Mouse (Mus musculus) bone marrow macrophage, adult 2 months (primary cell): Measurements from ENCODE around the gene Uqcrq.

Experiments
- CTCF ChIP-seq: IDR thresholded peaks from 2 replicates; pipeline ENCODE4 v1.5.1; 2012; ENCODE audit warnings: low read depth, mild to moderate bottlenecking, low read length, moderate library complexity
- POLR2A ChIP-seq: IDR thresholded peaks from 2 replicates; pipeline ENCODE4 v1.6.1; 2012; ENCODE audit warnings: mild to moderate bottlenecking, low read depth, low read length, borderline replicate concordance

DNA sequence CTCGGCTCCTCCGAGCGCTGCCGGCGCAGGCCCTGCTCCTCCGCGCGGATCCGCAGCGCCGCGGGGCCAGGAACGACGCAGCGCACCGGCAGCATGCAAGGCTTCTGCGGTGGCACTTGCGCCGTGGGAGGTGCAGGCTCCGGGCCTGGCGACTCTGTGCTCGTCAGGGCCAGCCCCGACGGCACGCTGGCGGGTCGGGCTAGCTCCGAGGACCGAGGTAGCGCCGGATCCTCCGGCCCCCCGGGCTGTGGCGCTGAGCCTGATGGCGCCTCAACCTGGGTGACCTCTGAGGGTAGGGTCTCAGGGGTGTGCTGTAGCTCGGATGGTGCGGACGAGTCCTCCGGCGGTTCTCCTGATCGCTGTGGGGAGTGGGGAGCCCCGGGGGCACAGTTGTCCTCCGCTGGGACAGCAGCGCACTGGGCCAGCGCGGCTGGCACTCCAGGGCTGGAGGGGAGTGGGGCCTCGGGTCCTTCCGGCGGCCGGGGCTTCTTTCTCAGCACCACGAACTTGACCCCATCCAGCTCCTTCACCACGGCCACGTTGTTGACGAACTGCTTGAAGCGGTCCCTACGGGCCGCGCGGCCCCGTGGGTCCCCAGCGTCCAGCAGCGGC is 48.6 kb upstream of the Uqcrq start:
- TF ChIP-seq CTCF (no peak), POLR2A (no peak)
